Mouse (Mus musculus): Measurements from ENCODE around the gene Vps41. TPM values are rescaled to one million over a fixed set of nuclear protein-coding genes. Genes with fewer than 3 reads are reported as not detected.
A peak's percentile ranks its signal among the peaks of the same experiment; 100 is the strongest.

The Vps41 gene
- polyA plus RNA-seq (2015; fragmentation: Nextera tagmentation; extraction: Ambion mirVana) = 111 TPM in 2 replicates

GRCm38 (mm10) chr13:18717185-18717584, at the start of gene Vps41:
Gene Vps41, plus strand, starts transcription at chr13:18717286.
- H3K9me3 ChIP-seq = no peaks in the 10 kb centered on the region
- peak within 1 kb of the TSS; percentile 87 for H3K9ac ChIP-seq
- no peaks in the 10 kb centered on the region for H3K36me3 ChIP-seq
- H3K4me3 ChIP-seq = peak within 1 kb of the TSS; percentile 81
- peak within 1 kb of the TSS; percentile 61 for H3K4me2 ChIP-seq
- WGBS = under 1% methylated on average over 19 of the region's 21 CpGs
- no peaks in the 10 kb centered on the region for H3K27me3 ChIP-seq
- H3K27ac ChIP-seq = peak within 1 kb of the TSS; percentile 69
- peaks cover 9% of the 10 kb centered on the region for H3K4me1 ChIP-seq (replicated peaks)
- ATAC-seq (ENCODE audit: low FRiP score) = peak; percentile 99

DNA sequence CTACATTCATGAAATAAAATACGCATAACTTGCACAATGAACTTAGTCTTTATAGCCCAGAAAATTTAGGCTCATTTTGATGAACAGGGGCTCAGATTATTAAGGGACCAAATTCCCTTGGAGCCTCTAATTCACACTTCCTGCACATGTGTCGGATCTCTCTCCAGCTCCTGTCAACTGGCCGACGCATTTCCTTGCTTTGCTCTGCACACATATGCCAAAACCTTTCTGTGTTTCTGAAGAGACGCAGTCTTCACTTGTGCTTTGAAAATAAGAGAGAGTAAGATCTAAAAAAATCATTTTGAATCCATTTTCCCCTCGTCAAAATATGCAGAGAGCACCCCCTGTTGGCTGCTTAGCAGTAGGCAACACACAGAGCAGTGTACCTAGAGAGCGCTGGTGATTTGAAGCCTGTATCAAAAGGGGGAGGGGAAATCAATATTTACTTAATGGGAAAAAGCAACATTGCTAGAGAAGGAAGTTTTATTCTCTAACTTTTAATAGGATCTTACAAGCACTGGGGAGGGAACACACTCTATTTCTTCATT, 18.5 kb upstream of the Vps41 start:
- H3K4me2 ChIP-seq = no peak overlapping the region
- H3K36me3 ChIP-seq = no peaks in the 10 kb centered on the region
- no peaks in the 10 kb centered on the region for H3K9me3 ChIP-seq
- no peak overlapping the region for H3K27ac ChIP-seq
- no peaks in the 10 kb centered on the region for H3K27me3 ChIP-seq
- peak; percentile 79; the same call in 1 of the 2 replicates for ATAC-seq (ENCODE audit: low FRiP score)
- H3K9ac ChIP-seq = no peak overlapping the region
- 0 out of 2 replicates have a peak, but pooled peaks cover 3% of the 10 kb centered on the region for H3K4me1 ChIP-seq (replicated peaks)
- 43% methylated on average over 7 of the region's 7 CpGs for WGBS
- no peak overlapping the region for H3K4me3 ChIP-seq

DNA sequence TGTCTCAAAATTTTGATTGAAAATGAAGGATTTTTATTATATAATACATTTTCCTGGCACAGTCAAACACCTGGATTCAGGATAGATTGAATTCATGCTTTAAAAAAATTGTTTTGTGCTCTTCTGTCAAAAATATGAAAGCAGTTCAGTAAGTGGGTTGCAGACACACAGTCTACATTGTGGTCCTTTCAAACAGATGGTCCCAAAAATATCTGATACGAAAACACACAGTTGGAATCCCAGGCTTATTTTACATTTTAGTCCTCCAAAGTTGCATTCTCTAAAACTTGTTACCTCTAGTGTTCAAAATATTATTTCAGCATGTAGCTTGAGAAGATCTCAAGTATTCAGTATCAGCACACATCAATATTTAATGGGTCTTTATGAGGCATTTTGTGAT, 5.4 kb upstream of the Vps41 start:
- Histone ChIP-seq H3K9ac (no peak overlapping the region), H3K27ac (no peak overlapping the region), H3K4me2 (no peak overlapping the region), H3K4me3 (no peak overlapping the region), H3K27me3 (no peaks in the 10 kb centered on the region), H3K9me3 (no peaks in the 10 kb centered on the region), H3K36me3 (no peaks in the 10 kb centered on the region), H3K4me1 (replicated peaks) (no peaks in the 10 kb centered on the region)
- no peak for ATAC-seq (ENCODE audit: low FRiP score)
- 93% methylated on average over 1 of the region's 1 CpGs for WGBS

DNA sequence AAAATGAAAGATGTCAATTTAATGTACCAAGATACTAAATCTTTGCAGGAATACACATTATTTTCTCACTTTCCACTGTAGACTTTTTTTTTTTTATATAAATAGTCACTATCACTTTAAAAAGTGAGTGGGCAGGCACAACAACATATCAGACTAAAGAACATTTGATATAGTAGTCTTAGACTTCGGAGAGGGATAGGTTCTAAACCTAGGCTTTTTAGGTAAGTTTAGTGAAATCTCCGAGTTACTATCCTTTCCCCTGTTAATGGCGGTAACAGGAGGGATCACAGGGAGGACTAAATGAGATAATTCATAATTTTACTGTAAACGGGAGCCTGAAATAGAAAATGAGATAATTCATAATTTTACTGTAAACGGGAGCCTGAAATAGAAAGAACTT, 379 bp upstream of the Vps41 start:
- no peak overlapping the region for H3K4me3 ChIP-seq
- no peak overlapping the region for H3K27ac ChIP-seq
- H3K36me3 ChIP-seq = no peaks in the 10 kb centered on the region
- H3K27me3 ChIP-seq = no peaks in the 10 kb centered on the region
- H3K9me3 ChIP-seq = no peaks in the 10 kb centered on the region
- 48% methylated on average over 5 of the region's 5 CpGs for WGBS
- H3K4me1 ChIP-seq (replicated peaks) = peaks cover 9% of the 10 kb centered on the region
- peak overlapping the region; percentile 61 for H3K4me2 ChIP-seq
- ATAC-seq (ENCODE audit: low FRiP score) = peak; percentile 36
- no peak overlapping the region for H3K9ac ChIP-seq

GRCm38 (mm10) chr13:18718461-18718860, 1.4 kb downstream of the Vps41 start:
- Histone ChIP-seq H3K27ac (no peak overlapping the region), H3K9me3 (no peaks in the 10 kb centered on the region), H3K36me3 (peaks cover 5% of the 10 kb centered on the region), H3K4me3 (no peak overlapping the region), H3K27me3 (no peaks in the 10 kb centered on the region), H3K4me2 (peak overlapping the region; percentile 61; the same call in 1 of the 2 replicates), H3K9ac (0 out of 2 replicates have a peak overlapping the region, but pooled peaks have one; percentile 26), H3K4me1 (replicated peaks) (peaks cover 9% of the 10 kb centered on the region)
- no peak for ATAC-seq (ENCODE audit: low FRiP score)
- 82% methylated on average over 5 of the region's 5 CpGs for WGBS

- Histone ChIP-seq H3K27ac (no peak overlapping the region), H3K4me1 (replicated peaks) (no peaks in the 10 kb centered on the region), H3K4me3 (no peak overlapping the region), H3K27me3 (no peaks in the 10 kb centered on the region), H3K4me2 (no peak overlapping the region), H3K9ac (no peak overlapping the region), H3K36me3 (peaks cover 21% of the 10 kb centered on the region), H3K9me3 (no peaks in the 10 kb centered on the region)
- ATAC-seq (ENCODE audit: low FRiP score) = no peak
- 100% methylated on average over 3 of the region's 3 CpGs for WGBS
These were observed 13.6 kb downstream of the Vps41 start for GRCm38 (mm10) chr13:18730666-18731065.

DNA sequence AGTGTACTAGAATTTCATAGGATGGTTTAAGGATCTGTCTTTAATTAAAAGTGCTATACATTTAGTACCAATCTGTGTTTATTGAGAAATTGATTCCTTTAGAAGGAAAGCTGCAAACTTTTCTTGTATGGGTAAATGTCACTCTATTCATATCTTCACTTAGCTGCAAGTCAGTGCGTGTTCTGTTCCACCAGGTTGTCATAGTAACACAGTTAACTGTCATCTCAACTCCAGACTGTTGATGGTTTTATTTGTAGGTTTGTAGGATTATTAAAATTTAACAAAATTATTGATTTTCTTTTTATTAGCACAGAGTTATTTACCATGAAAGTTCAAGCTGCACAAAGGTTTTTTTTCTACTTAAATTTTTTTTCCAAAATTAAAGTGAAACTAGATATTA, 19.5 kb downstream of the Vps41 start:
- Histone ChIP-seq H3K4me1 (replicated peaks) (no peaks in the 10 kb centered on the region), H3K4me2 (no peak overlapping the region), H3K27me3 (no peaks in the 10 kb centered on the region), H3K4me3 (no peak overlapping the region), H3K27ac (no peak overlapping the region), H3K9ac (no peak overlapping the region), H3K36me3 (peaks cover 22% of the 10 kb centered on the region), H3K9me3 (no peaks in the 10 kb centered on the region)
- no peak for ATAC-seq (ENCODE audit: low FRiP score)
- WGBS = 55% methylated on average over 1 of the region's 1 CpGs

- peak; percentile 84 for ATAC-seq (ENCODE audit: low FRiP score)
- no peak overlapping the region for H3K4me3 ChIP-seq
These were observed 26.6 kb downstream of the Vps41 start for GRCm38 (mm10) chr13:18743575-18744265.

DNA sequence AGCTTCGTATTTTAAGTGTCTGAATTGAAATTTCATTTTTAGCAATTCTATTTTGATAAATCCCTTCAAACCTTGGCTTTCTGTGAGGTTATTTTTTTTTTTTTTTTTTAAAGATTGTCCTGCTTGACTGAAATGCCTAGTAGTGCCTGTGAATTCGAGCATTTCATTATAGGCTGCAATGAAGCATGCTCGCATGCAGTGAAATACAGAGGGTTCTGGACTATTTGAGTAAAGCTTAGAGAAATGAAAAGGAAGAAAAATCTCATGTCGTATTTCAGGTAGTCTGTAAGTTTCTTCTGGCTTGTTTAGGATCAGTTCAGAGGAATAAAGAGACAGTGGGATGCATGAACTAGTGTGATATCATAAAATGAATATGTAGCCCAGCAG, 27.2 kb downstream of the Vps41 start:
- Histone ChIP-seq H3K36me3 (peaks cover 22% of the 10 kb centered on the region), H3K27me3 (no peaks in the 10 kb centered on the region), H3K27ac (peak overlapping the region; percentile 79), H3K4me2 (peak overlapping the region; percentile 32), H3K4me3 (no peak overlapping the region), H3K4me1 (replicated peaks) (0 out of 2 replicates have a peak, but pooled peaks cover 10% of the 10 kb centered on the region), H3K9ac (no peak overlapping the region), H3K9me3 (no peaks in the 10 kb centered on the region)
- 65% methylated on average over 4 of the region's 4 CpGs for WGBS
- no peak for ATAC-seq (ENCODE audit: low FRiP score)

More at GRCm38 (mm10) chr13:18743575-18744265, 26.6 kb downstream of the Vps41 start:
- 59% methylated on average over 16 of the region's 16 CpGs for WGBS
- peaks cover 22% of the 10 kb centered on the region for H3K36me3 ChIP-seq
- H3K4me2 ChIP-seq = peak overlapping the region; percentile 32
- H3K9me3 ChIP-seq = no peaks in the 10 kb centered on the region
- peak overlapping the region; percentile 24; the same call in 1 of the 2 replicates for H3K9ac ChIP-seq
- no peaks in the 10 kb centered on the region for H3K27me3 ChIP-seq
- H3K4me1 ChIP-seq (replicated peaks) = 0 out of 2 replicates have a peak, but pooled peaks cover 10% of the 10 kb centered on the region
- peak overlapping the region; percentile 79 for H3K27ac ChIP-seq

DNA sequence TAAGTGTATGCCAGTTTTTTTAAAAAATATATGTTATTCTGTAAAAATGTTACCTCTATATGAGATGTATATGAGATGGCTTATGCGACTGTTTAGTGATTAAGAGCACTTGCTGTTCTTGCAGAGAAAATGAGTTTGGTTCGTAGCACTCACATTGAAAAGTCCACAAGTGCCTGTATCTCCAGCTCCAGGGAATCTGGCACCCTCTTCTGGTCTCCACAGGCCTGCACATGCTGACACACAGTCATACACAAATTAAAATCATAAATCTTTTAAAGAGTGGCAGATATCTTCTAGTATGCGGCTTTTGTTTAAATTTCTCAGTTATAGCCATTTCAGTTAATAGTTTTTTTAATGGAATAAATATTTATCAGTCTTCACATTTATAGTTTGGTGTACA, 40.9 kb downstream of the Vps41 start:
- ATAC-seq (ENCODE audit: low FRiP score) = no peak
- Histone ChIP-seq H3K27me3 (no peaks in the 10 kb centered on the region), H3K4me1 (replicated peaks) (no peaks in the 10 kb centered on the region), H3K9me3 (no peaks in the 10 kb centered on the region), H3K9ac (no peak overlapping the region), H3K4me3 (no peak overlapping the region), H3K36me3 (no peaks in the 10 kb centered on the region), H3K27ac (no peak overlapping the region), H3K4me2 (no peak overlapping the region)
- 87% methylated on average over 3 of the region's 3 CpGs for WGBS

- WGBS = 95% methylated on average over 5 of the region's 5 CpGs
- H3K4me1 ChIP-seq (replicated peaks) = no peaks in the 10 kb centered on the region
- no peak overlapping the region for H3K9ac ChIP-seq
- no peak for ATAC-seq (ENCODE audit: low FRiP score)
- H3K4me3 ChIP-seq = no peak overlapping the region
- no peaks in the 10 kb centered on the region for H3K36me3 ChIP-seq
- no peaks in the 10 kb centered on the region for H3K9me3 ChIP-seq
- H3K27me3 ChIP-seq = no peaks in the 10 kb centered on the region
- no peak overlapping the region for H3K27ac ChIP-seq
- H3K4me2 ChIP-seq = no peak overlapping the region
These were observed 42.4 kb downstream of the Vps41 start for GRCm38 (mm10) chr13:18759361-18760056.

DNA sequence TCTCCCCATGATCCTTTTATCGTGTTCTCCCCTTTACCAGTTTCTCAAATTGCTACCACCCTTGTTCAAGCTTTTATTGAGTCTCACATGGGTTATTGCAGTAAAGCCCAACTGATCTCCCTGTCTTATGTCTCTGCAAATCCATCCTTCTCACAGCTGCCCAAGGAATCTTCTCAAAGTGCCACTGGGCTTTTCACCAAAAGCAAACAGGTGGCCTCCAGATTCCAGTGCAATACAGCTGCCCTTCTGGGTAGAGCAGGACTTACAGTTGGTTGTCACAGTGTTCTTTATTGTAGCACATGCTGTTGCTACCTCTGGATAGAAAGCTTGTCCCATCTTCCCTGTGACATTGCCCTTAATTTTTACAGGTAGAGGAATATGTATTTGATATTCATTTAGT, 44.4 kb downstream of the Vps41 start:
- H3K4me1 ChIP-seq (replicated peaks) = no peaks in the 10 kb centered on the region
- no peak overlapping the region for H3K4me2 ChIP-seq
- H3K9ac ChIP-seq = no peak overlapping the region
- H3K27ac ChIP-seq = no peak overlapping the region
- no peaks in the 10 kb centered on the region for H3K27me3 ChIP-seq
- WGBS = 45% methylated on average over 1 of the region's 1 CpGs
- H3K9me3 ChIP-seq = no peaks in the 10 kb centered on the region
- no peak for ATAC-seq (ENCODE audit: low FRiP score)
- H3K4me3 ChIP-seq = no peak overlapping the region
- H3K36me3 ChIP-seq = no peaks in the 10 kb centered on the region

Data from hindbrain, embryonic 13.5 days (tissue).